Mouse (Mus musculus) C3H10T1/2 (cell line): Measurements from ENCODE around the gene Alyref. TPM values are rescaled to one million over a fixed set of nuclear protein-coding genes. Genes with fewer than 3 reads are reported as not detected.

Experiments used
- polyA plus RNA-seq, 2 experiments: library from polyadenylated mRNA; unstranded; fragments of >200 nt; fragmentation: generic; extraction: Trizol; gene quantifications; one replicate each; pipeline ENCODE4 v1.2.1; 2012; ENCODE audit warnings: missing spikeins in 2 of 2

The Alyref gene
- polyA plus RNA-seq: 100 to 1,000 TPM; 130 to 156 TPM

DNA sequence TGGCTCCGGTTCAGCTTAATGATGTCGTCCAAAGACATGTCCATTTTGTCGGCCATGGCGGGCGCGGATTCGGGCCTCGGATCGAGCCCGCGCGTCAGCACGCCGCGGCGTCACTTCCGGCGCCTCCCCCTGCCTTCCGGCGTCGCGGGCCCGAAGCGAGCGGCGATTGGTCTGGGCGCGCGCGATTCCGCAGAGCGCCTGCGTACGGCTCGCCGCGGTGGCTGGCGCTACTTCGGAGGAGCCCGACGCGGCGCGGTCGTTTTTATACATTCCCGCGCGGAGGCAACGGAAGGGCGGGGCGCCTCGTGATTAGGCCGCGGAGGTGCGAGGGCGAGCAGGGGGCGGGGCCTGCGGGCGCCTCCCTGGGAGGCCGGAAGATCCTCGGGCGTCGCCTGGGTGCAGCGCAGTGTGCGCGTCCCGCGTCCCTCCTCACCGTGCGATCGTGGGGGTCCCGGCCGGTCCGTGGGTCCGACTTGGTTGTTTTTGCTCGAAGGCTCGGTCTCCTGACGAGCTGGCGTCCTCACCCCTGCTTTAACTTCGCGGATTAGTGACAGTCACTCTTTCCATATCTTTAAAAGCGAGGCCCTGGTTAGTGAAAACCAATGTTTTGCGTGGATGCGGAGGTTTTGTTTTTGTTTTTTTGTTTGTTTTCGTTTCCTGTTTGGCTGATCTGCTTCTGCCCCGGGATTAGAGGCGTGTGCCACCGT lies at the start of gene Alyref, which contains the start of gene Anapc11:
TSS of gene Alyref (minus strand) at position 83 of the 707 bp plus-strand sequence.
TSS of gene Anapc11 (plus strand) at position 139 of the 707 bp plus-strand sequence.

DNA sequence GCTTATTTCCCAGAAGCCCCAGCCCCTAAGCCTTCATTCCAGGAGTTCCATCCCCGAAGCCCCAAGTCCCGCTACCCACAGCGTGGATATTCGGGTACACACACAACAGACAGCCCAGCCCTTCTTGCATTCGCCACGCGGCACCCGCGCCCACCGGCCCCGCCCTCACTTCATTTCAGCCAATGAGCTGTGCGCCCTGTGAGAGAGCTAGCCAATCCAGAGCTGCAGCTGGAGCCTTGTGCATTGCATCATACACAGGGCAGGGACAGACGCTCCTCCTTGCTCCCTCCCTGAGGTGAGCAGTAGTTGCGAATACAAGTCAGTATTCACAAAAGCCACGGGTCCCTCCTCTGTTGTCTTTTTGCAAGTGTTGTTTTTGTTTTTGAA lies 45.4 kb upstream of the Alyref start, which contains the start of gene Pycr1:
TSS of gene Pycr1 (minus strand) at position 169 of the 387 bp plus-strand sequence.

DNA sequence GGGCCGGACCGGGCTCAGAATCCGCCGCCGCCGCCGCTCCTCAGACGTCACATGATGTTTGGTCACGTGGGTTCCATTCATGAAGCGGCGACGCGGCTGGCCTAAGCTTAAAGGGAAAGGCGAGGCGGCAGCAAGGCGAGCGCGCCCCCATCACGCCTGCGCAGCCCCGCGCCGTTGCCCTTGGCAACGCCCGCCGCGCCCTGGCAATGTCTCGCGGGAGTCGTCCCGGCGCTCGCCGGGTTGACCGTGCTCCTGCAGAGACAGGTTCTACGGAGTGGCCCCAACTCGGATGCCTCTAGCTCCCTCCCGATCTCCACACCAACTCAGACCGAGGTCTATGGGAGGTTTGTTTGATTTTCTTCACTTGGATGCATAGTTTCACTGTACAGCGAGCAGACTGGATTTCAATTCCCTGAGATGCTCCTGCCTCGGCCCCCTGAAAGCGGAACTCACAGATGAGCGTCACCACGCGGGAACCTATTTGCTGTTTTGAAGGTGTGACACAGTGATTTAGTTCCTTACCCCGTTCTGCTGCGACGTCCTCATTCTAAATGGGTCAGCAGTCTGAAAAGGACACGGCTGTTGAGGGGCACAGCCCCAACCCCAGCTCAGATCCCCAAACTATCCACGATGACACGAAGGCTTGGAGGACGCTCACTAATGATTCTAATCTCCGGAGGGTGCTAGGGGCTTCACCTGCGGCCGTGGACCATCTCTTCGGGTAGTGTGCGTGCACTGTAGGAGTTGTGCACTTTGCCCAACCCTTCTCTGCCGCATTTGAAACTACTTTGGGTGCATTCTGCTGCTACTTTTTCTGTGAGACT lies 35.6 kb upstream of the Alyref start, which contains the start of gene Mafg:
TSS of gene Mafg (minus strand) at position 81 of the 824 bp plus-strand sequence.

DNA sequence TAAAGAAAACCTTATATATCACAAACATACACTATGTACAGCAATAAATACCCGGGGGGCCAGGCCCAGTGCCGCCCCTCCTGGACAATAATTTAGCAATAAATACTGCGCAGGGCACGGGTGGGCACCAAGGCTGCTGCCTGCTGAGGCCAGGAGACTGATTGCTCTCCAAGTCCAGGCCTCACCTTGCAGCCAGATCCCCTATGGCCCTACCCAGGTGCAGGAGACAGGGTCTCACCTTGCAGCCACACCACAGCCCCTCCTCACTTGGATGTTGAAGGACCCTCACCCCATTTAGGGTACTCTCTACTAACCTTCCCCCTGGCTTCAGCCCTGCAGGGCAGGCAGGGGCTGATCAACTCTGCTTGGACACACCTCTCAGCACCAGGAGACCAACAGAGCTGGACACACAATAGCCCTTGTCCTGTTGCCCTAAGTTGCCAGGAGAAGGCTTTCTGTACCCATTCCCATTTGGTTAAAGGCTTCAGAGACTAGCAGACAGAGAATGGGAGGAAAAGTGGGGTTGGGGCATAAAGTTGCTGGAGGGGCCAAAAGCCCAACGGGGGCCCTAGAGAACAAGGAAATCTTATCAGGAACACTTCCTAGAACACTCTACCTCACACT lies 27.1 kb upstream of the Alyref start, which contains the start of gene Sirt7:
TSS of gene Sirt7 (minus strand) at position 89 of the 624 bp plus-strand sequence.

DNA sequence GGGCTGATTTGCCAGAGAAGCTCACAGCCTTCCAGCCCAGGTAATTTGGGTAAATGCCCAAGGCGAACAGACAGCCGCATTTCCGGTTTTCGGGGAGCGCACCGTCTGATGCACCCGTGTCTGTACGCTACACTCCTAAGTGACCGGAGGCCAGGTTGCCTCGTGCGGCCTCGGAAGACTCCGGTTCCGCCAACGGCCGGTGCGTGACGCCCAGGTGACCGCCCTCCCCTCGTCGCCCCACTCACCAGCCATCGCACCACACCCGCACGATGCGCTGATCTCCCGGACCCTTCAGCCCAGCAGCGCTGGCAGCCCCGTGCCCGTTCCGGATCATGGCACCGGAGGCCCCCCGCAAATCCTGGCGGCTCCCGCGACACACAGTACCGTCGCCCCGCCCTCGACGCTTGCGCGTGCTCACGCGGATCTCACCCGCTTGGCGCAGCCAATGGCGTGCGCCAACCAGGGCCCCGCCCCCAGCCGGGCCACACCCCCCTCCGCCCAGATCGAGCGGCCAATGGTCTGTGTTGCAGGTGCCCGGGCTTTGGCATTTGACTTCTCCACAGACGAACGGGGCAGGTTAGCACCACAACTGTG lies 19.5 kb upstream of the Alyref start, which contains the start of gene Pcyt2:
TSS of gene Pcyt2 (minus strand) at position 418 of the 594 bp plus-strand sequence.

DNA sequence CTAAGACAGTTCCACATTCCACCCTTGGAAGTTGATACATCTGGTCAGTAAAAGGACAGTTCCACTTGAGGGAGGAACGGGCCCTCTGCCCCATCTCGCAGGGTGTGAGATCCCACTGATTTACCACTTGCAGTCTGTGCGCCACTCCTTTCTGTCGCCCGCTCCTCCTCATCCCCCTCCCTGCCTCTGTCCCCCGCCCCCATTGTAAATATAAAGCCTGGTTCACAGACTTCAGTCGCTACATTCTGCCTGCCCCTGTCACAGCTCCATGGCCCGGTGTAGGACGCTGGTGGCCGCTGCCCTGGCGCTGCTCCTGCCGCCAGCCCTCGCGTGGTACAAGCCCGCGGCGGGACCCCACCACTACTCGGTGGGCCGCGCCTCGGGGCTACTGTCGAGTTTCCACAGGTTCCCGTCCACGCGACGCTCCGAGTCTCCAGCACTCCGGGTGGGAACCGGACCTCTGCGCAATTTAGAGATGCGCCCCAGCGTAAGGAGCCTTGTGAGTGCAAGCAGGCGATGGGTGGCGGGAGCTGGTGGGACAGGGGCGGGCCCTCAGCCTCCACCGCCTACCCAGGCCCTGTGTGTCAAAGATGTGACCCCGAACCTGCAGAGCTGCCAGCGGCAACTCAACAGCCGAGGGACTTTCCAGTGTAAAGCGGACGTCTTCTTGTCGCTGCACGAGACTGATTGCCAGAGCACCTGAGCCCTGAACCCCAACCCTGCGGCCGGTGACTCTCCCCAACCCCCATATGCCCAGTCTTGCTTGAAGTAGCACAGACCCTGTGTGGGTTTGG lies 10.3 kb upstream of the Alyref start, which contains the start of gene Npb:
TSS of gene Npb (plus strand) at position 237 of the 794 bp plus-strand sequence.

DNA sequence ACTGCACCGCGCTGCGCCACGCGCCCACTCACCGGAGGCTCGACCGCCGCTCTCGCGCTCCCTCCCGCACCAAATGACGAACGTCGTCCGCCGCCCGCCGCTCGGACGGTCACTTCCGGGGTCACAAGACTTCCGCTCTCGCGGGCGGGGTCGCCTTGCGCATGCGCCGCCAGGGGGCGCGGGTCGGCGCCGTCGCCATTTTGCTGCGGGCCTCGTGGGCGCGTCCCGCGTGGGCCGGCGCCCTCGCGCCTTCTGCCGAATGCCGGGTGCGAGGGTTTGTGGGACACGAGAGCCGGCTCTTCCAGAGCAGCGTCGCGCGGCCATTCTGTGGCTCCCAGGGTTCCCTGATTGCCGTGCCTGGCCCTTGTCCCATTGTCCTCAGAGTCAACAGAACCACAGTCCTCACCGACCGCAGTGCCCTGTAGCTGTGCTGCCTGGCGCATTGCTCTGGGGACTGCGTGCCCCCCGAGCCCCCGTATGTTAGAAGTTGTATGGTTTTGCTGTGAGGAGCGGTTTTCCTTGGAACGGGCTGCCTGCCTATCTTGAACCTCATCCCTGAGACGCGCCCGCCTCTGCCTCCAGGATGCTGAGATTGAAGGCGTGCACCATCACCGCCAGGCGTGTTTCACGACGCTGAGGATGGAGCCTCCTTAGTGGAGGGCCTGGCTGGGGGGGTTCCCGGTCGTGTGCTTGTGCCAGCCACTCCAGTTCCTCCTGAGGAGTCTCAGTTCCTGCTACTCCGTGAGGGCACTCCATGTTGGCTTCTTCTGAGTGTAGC lies 16.5 kb downstream of the Alyref start, which contains the start of gene Arhgdia:
TSS of gene Arhgdia (minus strand) at position 135 of the 778 bp plus-strand sequence.

DNA sequence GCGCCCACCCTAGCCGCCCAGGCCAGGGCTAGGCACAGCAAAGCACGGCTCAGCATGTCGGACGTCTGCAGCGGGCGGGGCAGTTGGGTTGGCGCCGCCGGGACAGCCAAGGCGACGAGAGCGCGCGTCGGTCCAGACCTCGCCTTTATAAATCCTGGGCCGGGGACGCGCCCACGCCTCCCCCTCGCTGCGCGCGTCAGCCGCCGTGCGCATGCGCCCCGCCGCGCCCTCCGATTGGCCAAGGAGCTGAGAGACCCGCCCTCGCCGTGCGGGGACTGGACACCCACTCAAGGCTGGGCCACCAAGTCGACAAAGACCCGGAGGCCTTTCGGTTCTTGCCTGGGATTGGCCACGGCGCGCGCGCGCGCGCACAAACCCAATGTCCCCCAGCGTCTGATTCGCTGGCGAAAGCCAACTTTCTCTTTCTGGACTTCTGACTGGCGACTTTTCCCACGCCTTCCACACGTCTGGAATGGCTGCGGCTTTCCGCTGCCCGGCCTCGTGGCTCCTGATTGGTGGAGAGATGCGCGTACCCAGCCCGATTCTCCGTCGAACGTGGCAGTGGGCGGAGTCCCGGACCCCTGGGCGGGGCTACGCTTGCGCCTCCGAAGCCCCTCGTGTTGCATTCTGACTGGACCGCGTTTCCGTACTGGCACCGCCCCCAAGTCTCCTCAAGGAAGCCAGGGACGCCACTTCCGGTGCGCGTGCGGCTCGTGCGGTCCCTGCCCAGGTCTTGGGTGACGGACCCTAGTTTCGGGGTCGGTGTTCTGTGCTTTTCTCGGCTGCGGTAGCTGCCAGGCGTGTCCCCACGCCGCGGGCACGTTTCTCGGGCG lies 25.2 kb downstream of the Alyref start, which contains the start of gene P4hb:
TSS of gene P4hb (minus strand) at position 502 of the 833 bp plus-strand sequence.

DNA sequence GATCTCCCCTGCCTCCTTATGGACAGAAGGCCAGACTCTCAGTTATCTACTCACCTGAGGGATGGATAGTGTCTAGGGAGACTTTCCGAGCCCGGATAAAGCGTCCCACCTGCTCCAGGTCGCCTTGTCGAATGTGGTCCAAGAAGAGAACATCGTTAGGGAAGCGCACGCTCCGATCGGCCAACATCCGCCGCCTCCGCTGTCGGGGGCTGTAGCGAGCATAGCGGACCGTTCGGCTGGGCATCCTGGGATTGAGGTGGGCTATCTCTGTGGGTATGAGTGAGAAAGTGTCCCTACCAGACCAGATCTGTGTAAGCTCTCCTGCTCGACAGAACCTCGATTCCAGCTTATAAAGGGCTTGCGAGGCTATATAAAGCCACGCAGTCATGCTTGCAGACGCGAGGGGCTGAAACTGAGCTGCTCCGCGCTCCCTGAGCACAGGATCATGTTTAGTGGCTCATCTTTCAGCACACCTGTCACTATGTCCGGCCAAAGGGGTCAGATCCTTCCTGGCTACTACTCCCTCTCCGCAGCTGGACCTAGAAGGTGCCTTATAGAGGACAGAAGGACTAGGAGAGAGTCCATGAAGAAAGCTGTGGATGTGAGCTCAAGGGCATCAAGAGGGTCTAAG lies 47.2 kb downstream of the Alyref start, which contains the start of gene Ppp1r27:
TSS of gene Ppp1r27 (minus strand) at position 323 of the 631 bp plus-strand sequence.

DNA sequence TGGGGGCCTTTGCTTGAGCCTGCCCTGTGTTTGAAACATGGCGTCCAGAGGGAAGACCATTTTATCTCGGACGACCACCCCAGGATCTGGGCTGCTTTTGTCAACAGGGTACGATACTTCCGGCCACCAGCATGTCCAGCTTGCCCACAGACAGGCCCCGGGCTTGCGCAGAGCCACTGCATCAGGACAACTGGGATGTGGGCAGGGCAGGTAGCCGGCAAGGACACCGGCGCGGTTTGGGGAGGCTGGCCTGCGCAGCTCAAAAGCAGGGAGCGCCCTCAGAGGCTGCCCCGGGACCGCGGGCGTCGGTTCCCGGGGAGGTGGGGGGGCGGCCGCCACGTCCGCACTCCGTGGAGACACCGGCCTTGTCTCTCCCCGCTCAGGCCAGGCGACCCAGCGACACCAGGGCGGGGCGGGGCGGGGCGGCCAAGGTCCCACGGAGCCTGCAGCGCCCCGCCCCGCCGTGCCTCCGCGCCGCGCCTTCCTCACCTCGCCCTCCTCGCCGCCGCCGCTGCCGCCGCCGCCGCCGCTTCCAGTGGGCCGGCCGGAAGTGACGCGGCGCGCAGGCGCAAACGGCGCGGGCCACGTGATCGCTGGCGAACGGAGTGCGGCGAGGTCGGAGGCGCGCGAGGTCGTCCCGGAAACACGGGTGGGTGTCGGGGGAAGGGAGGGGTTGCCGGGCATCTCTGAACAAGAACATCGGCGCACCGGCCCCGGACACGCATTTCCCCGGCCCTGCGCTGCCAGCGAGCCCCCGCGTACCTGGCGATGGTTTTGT lies 48.8 kb downstream of the Alyref start, which contains the start of gene Mcrip1:
TSS of gene Mcrip1 (minus strand) at position 560 of the 778 bp plus-strand sequence.

Other genes starting within 250 kb of the Alyref start
- 1,000 to 10,000 TPM; 3,031 to 5,204 TPM for gene Actg1, start 249.8 kb downstream of the Alyref start, polyA plus RNA-seq
- under 1 TPM; 0.45 to 0.54 TPM for gene Fscn2, start 236.8 kb downstream of the Alyref start, polyA plus RNA-seq
- gene Faap100, start 219.6 kb downstream of the Alyref start, polyA plus RNA-seq: 10 to 100 TPM; 28.8 to 30.5 TPM
- 10 to 100 TPM; 34.7 to 46.1 TPM for gene Nploc4, start 160.7 kb downstream of the Alyref start, polyA plus RNA-seq
- gene Tspan10, start 155.7 kb downstream of the Alyref start, polyA plus RNA-seq: under 1 TPM in 1 of 2 experiments, not detected in 1; 0.02 TPM
- 1 to 10 TPM in 1 of 2 experiments, under 1 TPM in 1; 0.06 to 1.0 TPM for gene Pde6g, start 144.9 kb downstream of the Alyref start, polyA plus RNA-seq
- 10 to 100 TPM; 18.6 to 34.7 TPM for gene Oxld1, start 140.3 kb downstream of the Alyref start, polyA plus RNA-seq
- gene Ccdc137, start 140.2 kb downstream of the Alyref start, polyA plus RNA-seq: 10 to 100 TPM in 1 of 2 experiments, 1 to 10 TPM in 1; 7.9 to 22.4 TPM
- gene Arl16, start 130.8 kb downstream of the Alyref start, polyA plus RNA-seq: 10 to 100 TPM; 29.8 to 44.2 TPM
- 100 to 1,000 TPM; 146 to 509 TPM for gene Mrpl12, start 113.8 kb downstream of the Alyref start, polyA plus RNA-seq
- 100 to 1,000 TPM; 118 to 126 TPM for gene Slc25a10, start 106.5 kb downstream of the Alyref start, polyA plus RNA-seq
- gene Gcgr, start 67.7 kb downstream of the Alyref start, polyA plus RNA-seq: under 1 TPM in 1 of 2 experiments, not detected in 1; 0.08 TPM
- 100 to 1,000 TPM; 245 to 382 TPM for gene Mcrip1, start 48.6 kb downstream of the Alyref start, polyA plus RNA-seq
- gene Ppp1r27, start 47.2 kb downstream of the Alyref start, polyA plus RNA-seq: under 1 TPM; 0.25 to 0.63 TPM
- gene P4hb, start 25.1 kb downstream of the Alyref start, polyA plus RNA-seq: 1,000 to 10,000 TPM in 1 of 2 experiments, 100 to 1,000 TPM in 1; 703 to 1,073 TPM
- gene Arhgdia, start 16.7 kb downstream of the Alyref start, polyA plus RNA-seq: 1,000 to 10,000 TPM; 1,146 to 2,128 TPM
- gene Anapc11, start 56 bp upstream of the Alyref start, polyA plus RNA-seq: 100 to 1,000 TPM; 274 to 500 TPM
- 1 to 10 TPM in 1 of 2 experiments, under 1 TPM in 1; 0.29 to 1.2 TPM for gene Npb, start 10.1 kb upstream of the Alyref start, polyA plus RNA-seq
- 10 to 100 TPM; 34.5 to 72.4 TPM for gene Pcyt2, start 19.6 kb upstream of the Alyref start, polyA plus RNA-seq
- gene Sirt7, start 26.9 kb upstream of the Alyref start, polyA plus RNA-seq: 10 to 100 TPM; 18.6 to 29.5 TPM
- 10 to 100 TPM; 11.2 to 27.5 TPM for gene Mafg, start 35.2 kb upstream of the Alyref start, polyA plus RNA-seq
- gene Pycr1, start 45.4 kb upstream of the Alyref start, polyA plus RNA-seq: 10 to 100 TPM; 15.8 to 35.0 TPM
- not detected for gene Myadml2, start 49.8 kb upstream of the Alyref start, polyA plus RNA-seq
- 1 to 10 TPM; 5.1 to 6.4 TPM for gene Notum, start 62.8 kb upstream of the Alyref start, polyA plus RNA-seq
- gene Aspscr1, start 74.6 kb upstream of the Alyref start, polyA plus RNA-seq: 100 to 1,000 TPM; 116 to 219 TPM
- gene Cenpx, start 115.4 kb upstream of the Alyref start, polyA plus RNA-seq: 100 to 1,000 TPM in 1 of 2 experiments, 10 to 100 TPM in 1; 82.4 to 151 TPM
- 10 to 100 TPM; 13.4 to 31.9 TPM for gene Lrrc45, start 115.6 kb upstream of the Alyref start, polyA plus RNA-seq
- 10 to 100 TPM in 1 of 2 experiments, under 1 TPM in 1; 0.85 to 12.5 TPM for gene Rac3, start 123.1 kb upstream of the Alyref start, polyA plus RNA-seq
- 100 to 1,000 TPM; 170 to 223 TPM for gene Dcxr, start 128.9 kb upstream of the Alyref start, polyA plus RNA-seq
- gene Cbr2, start 133.7 kb upstream of the Alyref start, polyA plus RNA-seq: 1,000 to 10,000 TPM in 1 of 2 experiments, 100 to 1,000 TPM in 1; 150 to 1,096 TPM
- 1,000 to 10,000 TPM in 1 of 2 experiments, 10 to 100 TPM in 1; 83.4 to 2,207 TPM for gene Hmga1b, start 164.4 kb upstream of the Alyref start, polyA plus RNA-seq
- 10 to 100 TPM; 36.7 to 58.4 TPM for gene Rfng, start 185.8 kb upstream of the Alyref start, polyA plus RNA-seq
- gene Gps1, start 185.9 kb upstream of the Alyref start, polyA plus RNA-seq: 100 to 1,000 TPM; 221 to 278 TPM
- gene Dus1l, start 198.0 kb upstream of the Alyref start, polyA plus RNA-seq: 10 to 100 TPM; 56.8 to 85.8 TPM
- 100 to 1,000 TPM; 217 to 230 TPM for gene Fasn, start 226.2 kb upstream of the Alyref start, polyA plus RNA-seq